Mouse (Mus musculus): ENCODE results near the gene Dynlt1f.
"Not testable (repeated sequence)": the region's sequence is repeated elsewhere in the genome, so short reads cannot be mapped to it uniquely, and the experiment has no call there.

Dynlt1f gene

DNA sequence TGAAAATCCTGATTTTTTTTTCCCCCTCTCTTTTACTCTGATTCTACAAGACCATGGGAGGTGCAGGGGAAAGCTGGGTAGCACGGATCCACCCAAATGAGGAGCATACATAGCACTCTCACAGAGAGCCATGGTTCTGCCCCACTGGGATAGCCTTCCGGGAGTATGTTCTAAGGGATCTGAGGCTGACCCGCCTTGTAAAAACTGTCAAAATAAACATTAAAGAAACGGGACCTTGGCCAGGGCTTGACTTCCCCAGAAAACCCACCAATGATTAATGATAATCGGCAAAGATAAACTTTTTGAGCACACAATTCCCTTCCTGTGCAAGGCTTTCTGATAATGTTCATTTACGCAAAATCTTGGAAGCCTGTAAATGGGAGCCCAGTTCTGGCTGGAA lies 4.9 kb upstream of the Dynlt1f start:
- DNase-seq: not testable (repeated sequence)

GRCm38 (mm10) chr17:6658801-6659200 lies 3.1 kb upstream of the Dynlt1f start, which contains the start of gene Sytl3:
Gene Sytl3, plus strand, starts transcription at chr17:6659093.
- DNase-seq: not testable (repeated sequence)

DNA sequence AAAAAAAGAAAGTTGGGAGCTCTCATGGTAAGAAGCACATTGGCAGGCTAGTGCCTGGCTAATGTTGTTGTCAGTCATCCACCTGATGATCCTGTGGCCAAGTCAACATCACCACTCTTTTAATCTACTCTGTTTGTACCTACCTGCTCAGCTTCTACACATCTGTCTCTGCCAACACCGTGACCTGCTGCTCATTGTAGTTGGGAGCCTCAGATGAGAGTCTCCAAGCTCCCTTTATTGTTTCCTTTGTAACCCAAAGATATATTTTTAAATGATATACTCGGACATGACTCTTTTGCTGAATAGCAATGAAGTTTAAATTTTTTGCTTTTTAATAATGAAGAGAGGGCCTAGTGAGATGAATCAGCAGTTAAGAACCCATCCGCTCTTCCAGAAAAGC lies 771 bp upstream of the Dynlt1f start:
- not testable (repeated sequence) for DNase-seq

DNA sequence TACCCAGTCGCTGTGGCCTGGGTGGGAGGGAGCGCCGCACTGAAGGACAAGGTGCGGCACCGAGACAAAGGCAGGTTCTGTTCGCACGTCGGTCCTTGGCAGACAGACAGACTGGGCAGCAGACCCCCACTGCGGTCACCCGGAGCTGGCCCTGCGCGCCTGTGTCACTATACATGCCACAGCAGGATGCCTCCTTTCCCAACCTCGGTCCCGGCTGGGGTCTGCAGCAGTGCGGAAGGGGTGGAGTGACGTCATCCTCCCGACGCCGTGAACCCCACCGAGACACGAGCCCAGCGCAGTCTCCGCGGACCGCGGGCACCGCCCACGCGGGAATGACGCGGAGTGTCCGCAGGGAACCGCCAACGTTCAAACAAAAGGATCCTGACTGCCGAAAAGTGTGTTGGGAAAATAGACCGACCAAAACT lies 601 bp downstream of the Dynlt1f start:
- DNase-seq: peak; percentile 71

- DNase-seq: not testable (repeated sequence)
Measured at GRCm38 (mm10) chr17:6653341-6653946, 2.3 kb downstream of the Dynlt1f start.

- DNase-seq: not testable (repeated sequence)
Measured at GRCm38 (mm10) chr17:6650904-6651565, 4.7 kb downstream of the Dynlt1f start.

DNA sequence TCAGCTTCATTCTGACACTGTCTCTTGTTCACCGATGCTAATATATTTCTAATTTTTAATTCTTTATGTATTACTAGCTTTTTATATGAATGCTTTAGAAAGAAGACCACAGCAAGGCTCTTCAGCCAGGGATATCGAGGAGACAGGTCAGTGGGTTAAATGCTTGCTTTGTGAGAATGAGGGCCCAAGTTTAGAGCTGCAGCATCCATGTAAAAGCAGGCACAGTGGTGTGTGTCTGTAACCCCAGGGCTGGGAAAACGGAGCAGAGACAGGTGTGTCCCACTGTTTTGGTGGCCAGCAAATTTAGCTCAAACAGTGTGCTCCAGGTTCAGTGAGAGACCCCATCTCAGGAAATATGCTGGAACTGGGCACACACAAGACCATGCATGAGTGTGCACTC lies 8.2 kb downstream of the Dynlt1f start:
- DNase-seq: not testable (repeated sequence)

DNA sequence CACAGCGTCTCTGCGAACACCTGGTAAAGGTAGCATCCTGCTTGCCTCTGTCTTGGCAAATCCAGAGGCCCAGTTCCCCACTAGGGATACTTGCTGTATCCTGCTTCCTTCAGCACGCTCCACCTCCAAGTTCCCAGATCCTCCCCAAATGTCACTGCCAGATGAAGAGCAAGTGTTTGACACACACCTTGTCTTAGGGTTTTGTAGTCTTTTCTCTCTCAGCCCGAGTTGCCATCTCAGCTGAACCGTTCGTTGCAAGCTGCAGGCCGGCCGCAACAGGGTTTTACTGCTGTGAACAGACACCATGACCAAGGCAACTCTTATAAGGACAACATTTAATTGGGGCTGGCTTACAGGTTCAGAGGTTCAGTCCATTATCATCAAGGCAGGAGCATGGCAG lies 8.9 kb downstream of the Dynlt1f start:
- DNase-seq: not testable (repeated sequence)

- DNase-seq: not testable (repeated sequence)
Measured at GRCm38 (mm10) chr17:6645668-6646067, 10.0 kb downstream of the Dynlt1f start.

DNA sequence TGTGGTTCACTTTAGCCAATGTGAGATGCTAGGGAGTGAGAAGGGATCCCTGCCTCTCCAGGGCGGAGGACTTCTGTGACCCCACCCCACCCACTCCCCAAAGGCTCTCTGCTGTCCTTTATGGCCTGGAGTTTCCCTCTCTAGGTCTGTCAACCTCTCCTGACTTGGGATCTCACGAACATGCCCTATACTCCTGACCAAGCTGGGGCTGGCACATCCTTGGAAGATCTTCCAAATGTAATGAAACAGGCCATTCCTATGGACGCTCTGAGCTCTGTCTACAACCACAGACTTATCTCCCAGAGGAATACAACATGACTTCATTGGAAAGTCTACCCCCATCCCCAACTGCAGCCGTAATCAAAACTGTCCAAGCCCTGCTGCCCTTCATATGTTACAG lies 11.0 kb downstream of the Dynlt1f start:
- not testable (repeated sequence) for DNase-seq

- not testable (repeated sequence) for DNase-seq
Measured at GRCm38 (mm10) chr17:6644210-6644609, 11.5 kb downstream of the Dynlt1f start.

DNA sequence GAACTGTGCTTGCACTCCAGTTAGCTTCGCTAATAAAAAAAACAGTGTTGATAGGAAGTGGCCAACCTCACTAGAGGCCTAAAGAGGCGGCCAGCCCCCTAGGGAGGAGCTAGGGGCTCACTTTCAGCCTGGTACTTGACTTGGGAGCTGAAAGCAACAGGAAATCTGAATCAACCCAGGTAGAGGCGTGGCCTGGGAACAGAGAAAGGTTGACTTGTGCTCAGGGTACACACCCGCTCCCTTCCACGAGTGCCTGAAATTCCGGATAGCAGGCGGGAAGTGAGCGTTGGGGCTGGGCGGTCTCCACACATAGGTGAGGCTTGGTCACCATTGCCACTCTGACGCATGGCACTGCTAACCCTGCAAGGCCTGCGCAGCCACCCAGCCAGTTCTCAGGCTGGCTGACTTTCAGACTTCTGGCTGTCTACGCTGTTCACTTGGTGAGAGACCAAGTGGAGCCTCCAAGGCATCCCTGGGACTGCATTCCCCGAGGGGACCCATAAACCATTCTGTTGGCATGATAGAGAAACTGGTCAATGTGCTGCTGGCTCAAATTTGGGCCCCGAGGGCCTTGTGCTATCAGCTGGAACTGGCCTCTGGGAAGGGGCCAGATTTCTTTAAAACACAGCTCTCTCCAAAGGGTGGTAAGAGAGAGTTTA lies 14.8 kb downstream of the Dynlt1f start:
- DNase-seq: not testable (repeated sequence)

DNA sequence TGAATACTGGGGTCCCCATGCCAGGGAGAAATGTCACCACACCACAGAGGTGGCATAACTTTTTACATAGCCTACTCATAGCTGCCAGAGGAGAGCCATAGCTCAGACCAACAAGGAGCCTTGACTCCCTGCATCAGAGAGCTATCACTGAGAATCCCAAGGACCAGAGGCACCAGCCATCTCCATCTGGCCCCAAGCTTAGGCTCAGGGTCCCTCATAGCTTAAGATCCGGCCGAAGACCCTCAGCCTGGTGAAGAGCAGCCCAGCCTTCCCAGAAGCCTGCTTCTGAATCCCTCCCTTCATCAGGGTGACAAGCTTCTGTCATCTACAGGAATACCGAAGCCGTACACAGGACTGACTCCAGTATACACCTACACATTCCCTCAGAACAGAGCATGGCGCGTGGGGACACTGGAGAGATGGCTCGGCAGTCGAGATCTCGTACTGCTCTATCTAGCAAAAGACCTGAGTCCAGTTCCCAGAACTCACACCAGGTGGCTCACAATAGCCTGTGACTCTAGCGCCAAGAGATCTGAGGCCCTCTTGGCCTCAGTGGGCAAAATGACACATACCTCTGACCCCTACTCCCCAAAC lies 15.6 kb downstream of the Dynlt1f start:
- not testable (repeated sequence) for DNase-seq

DNA sequence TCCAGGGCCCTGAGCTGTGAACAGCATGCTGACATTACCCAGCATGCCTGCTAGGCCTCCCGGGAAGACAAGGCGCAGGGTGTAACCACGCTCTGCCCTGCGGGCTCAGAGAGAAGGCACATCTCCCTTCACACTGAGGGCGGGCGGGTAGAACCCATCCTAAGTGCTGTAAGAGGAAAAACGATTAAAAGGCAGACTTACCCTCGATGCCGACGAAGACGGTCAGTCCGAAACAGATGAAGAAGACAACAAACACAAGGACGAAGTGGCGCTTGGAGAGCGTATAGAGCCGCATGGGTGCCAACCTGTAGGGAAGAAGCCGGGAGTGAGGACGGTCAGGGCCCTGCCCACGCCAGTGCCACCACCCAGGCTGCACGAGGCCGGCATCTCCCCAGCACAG lies 16.2 kb downstream of the Dynlt1f start:
- DNase-seq: not testable (repeated sequence)

DNA sequence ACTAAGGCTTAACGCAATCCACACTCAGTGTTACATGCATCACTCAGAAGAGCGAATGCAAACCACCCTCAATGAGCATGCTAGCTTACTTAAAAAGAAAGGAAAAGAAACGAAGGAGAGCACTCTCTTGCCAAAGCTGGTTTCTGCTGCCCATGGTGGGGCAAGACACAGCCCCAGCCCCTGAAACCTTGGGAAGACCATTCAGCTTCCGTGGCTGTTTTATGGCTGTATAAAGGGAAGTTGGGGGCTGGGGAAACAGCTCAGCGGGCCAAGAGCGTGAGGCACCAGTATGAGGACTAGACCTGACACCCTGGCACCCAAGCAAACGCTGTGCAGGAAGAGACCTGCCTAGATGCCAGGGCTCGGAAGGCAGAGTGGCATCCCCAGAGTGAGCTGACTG lies 17.3 kb downstream of the Dynlt1f start:
- DNase-seq: not testable (repeated sequence)

GRCm38 (mm10) chr17:6637434-6637833 lies 18.3 kb downstream of the Dynlt1f start:
- DNase-seq: not testable (repeated sequence)

DNA sequence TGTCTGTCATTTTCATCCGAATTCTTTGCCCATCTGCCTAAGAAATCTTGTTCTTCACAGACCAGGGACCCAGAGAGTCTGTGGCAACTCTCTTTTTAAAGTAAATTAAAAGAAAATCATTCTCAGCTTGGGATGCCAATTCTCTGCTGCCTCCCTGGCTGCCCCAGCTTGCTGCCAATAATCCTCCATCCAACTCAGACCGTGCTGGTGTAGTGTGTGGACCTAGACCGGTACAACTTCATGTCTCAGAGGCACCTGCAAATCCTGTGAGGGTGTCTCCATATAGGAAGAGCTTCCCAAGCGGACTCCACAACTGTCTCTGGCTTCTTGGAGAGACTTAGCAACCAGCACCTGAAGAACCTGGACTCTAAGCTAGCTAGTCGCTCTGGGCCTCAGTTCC lies 18.8 kb downstream of the Dynlt1f start:
- no peak for DNase-seq

DNA sequence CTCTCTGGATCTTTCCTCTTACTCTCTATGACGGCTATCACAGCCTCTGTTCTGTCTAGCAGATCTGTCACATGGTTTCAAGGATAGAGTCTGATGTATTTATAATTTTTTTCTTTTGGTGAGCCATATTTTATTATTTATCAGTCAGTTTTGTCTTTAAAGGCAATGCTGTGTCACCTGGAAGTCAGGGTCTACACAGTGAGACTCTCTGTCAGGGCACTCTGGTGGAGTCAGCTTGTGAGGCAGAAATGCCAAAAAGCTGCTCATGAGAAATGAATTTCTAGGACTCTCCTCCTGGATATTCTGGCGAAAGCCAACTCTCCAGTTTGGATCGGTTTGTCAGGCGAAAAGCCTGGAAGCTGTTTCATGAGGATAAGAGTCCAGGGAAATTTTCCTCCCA lies 19.9 kb downstream of the Dynlt1f start:
- DNase-seq: not testable (repeated sequence)

GRCm38 (mm10) chr17:6632850-6633249 lies 22.9 kb downstream of the Dynlt1f start:
- not testable (repeated sequence) for DNase-seq

GRCm38 (mm10) chr17:6630398-6630797 lies 25.3 kb downstream of the Dynlt1f start:
- DNase-seq: not testable (repeated sequence)

DNA sequence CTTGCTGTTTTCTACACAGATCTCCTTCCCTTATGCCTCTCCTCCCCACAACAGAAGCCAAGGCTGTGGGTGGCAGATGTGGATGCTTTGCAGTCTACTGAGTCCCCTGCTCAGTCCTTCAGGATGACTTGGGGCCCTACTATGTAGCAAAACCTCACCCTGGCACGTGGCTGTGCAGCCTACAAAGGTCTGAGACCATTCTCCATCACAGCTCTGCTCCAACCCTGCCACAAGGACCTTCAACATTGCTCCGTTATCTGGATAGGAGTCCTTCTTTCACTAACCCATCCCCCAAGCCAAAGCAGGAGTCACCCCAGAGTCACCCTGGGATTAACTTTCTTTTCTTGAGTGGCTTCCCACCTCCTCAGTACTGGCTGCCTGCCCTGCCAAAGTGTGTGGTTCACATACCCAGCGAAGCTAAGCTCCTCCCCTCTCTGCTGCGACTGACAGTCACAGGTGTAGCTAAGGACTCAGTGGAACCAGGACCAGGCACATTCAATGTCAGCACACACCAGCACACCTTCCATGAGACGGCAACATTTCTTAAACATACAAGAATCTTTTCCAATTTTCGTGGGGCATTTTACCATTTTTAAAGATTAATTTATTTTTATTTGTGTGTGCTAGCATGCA lies 30.7 kb downstream of the Dynlt1f start:
- DNase-seq: not testable (repeated sequence)

- DNase-seq: not testable (repeated sequence)
Measured at GRCm38 (mm10) chr17:6621976-6622375, 33.7 kb downstream of the Dynlt1f start.

Measured in right cerebral cortex, postnatal 14 days (tissue).